Comparison of ENCODE assay signal across 36 mouse cellular contexts in the genomic region with DNA sequence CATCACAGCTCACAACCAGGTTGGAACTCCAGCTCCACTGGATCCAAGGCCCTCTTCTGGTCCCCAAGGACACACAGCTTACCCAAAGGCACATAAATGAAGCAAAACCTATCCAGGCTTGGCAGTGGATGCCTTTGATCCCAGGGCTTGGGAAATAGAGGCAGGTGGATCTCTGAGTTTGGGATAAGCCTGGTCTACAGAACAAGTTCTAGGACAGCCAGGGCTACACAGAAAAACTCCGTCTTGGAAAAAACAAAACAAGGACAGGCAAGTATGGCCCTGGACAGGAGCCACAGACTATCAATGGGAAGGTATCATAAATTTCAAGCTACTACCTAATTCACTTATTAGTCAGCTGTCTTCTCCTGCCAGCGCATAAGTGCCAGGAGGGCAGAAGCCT. TPM values are rescaled to one million over a fixed set of nuclear protein-coding genes. Genes with fewer than 3 reads are reported as not detected.
"Had no signal": no experiment of that assay in that cellular context is flagged by ENCODE, and none has a peak within 500 bp of the region (broad histone marks: within the 10 kb centered on the region; RNA-seq: fewer than 3 reads in every experiment).

No protein-coding gene starts in this region.

- H3K9me3 ChIP-seq: heart, embryonic 10.5 days; heart, embryonic 12.5 days; hindbrain, embryonic 10.5 days; hindbrain, embryonic 12.5 days; limb, embryonic 13.5 days; limb, embryonic 15.5 days; liver, embryonic 12.5 days had no signal

- DNase-seq: gastrocnemius, postnatal 14 days; gastrocnemius, postnatal 36 days; heart, adult 11 months; heart, postnatal 10 days; heart, postnatal 4 days; kidney, adult 11 months; kidney, adult 2 months; kidney, adult 9 months; kidney, postnatal 14 days; kidney, postnatal 36 days; layer of hippocampus, adult 9-11 months; layer of hippocampus, postnatal 36 days; left cerebral cortex, postnatal 4 days had no signal

- H3K9ac ChIP-seq: heart, embryonic 12.5 days; hindbrain, embryonic 12.5 days; hindbrain, embryonic 14.5 days; limb, embryonic 13.5 days; limb, embryonic 15.5 days; liver, embryonic 12.5 days; liver, embryonic 14.5 days had no signal

- H3K27ac ChIP-seq: heart, embryonic 10.5 days; hindbrain, embryonic 10.5 days; hindbrain, embryonic 12.5 days; hindbrain, embryonic 14.5 days; limb, embryonic 13.5 days; limb, embryonic 15.5 days; liver, embryonic 12.5 days; liver, embryonic 14.5 days had no signal

- H3K27me3 ChIP-seq: limb, embryonic 13.5 days; limb, embryonic 15.5 days; liver, embryonic 12.5 days had no signal

- ATAC-seq: hindbrain, embryonic 16.5 days; inflammation-experienced regulatory T-cells, adult 6 months; liver, embryonic 12.5 days had no signal

- H3K4me3 ChIP-seq: heart, embryonic 10.5 days; heart, embryonic 12.5 days; hindbrain, embryonic 10.5 days; hindbrain, embryonic 12.5 days; limb, embryonic 13.5 days; limb, embryonic 15.5 days; liver, embryonic 12.5 days had no signal

- H3K36me3 ChIP-seq: heart, embryonic 10.5 days; heart, embryonic 12.5 days; hindbrain, embryonic 10.5 days; hindbrain, embryonic 12.5 days; limb, embryonic 13.5 days; limb, embryonic 15.5 days; liver, embryonic 12.5 days had no signal

- H3K4me2 ChIP-seq: heart, embryonic 12.5 days; hindbrain, embryonic 12.5 days; hindbrain, embryonic 14.5 days; limb, embryonic 13.5 days; limb, embryonic 15.5 days; liver, embryonic 12.5 days had no signal

RNA-seq across cellular contexts. Expression of a gene that starts 14.8 kb away (rescaled TPM):
- total RNA-seq: gastrocnemius, adult 18-20 months; gastrocnemius, adult 8-10 months; gastrocnemius, postnatal 14 days; gastrocnemius, postnatal 36 days; heart, adult 8-10 months; heart, postnatal 25 days; layer of hippocampus, adult 18-20 months; layer of hippocampus, adult 8-10 months; layer of hippocampus, postnatal 14 days; layer of hippocampus, postnatal 36 days; left cerebral cortex, adult 18-20 months; left cerebral cortex, adult 8-10 months; left cerebral cortex, postnatal 10 days; left cerebral cortex, postnatal 25 days had no signal
- polyA plus RNA-seq: hindbrain, embryonic 14.5 days; hindbrain, embryonic 16.5 days; inflammation-experienced regulatory T-cells, adult 6 months had no signal

RNA-seq across cellular contexts. Expression of a gene that starts 24.5 kb away (rescaled TPM):
- total RNA-seq: gastrocnemius, adult 8-10 months; gastrocnemius, postnatal 36 days; heart, postnatal 25 days had no signal
- polyA plus RNA-seq: inflammation-experienced regulatory T-cells, adult 6 months had no signal

RNA-seq across cellular contexts. Expression of a gene that starts 46.2 kb away (rescaled TPM):
- total RNA-seq: gastrocnemius, adult 18-20 months; gastrocnemius, adult 8-10 months; gastrocnemius, postnatal 14 days; gastrocnemius, postnatal 36 days; heart, adult 8-10 months; heart, postnatal 10 days; heart, postnatal 25 days; heart, postnatal 4 days; layer of hippocampus, adult 18-20 months; layer of hippocampus, adult 8-10 months; layer of hippocampus, postnatal 14 days; layer of hippocampus, postnatal 36 days; left cerebral cortex, adult 18-20 months; left cerebral cortex, adult 8-10 months; left cerebral cortex, postnatal 10 days; left cerebral cortex, postnatal 25 days; left cerebral cortex, postnatal 4 days; liver, adult 2 months had no signal
- polyA plus RNA-seq: hindbrain, embryonic 16.5 days; inflammation-experienced regulatory T-cells, adult 6 months; kidney, adult 2 months; liver, adult 2 months had no signal
